In the genomic region with DNA sequence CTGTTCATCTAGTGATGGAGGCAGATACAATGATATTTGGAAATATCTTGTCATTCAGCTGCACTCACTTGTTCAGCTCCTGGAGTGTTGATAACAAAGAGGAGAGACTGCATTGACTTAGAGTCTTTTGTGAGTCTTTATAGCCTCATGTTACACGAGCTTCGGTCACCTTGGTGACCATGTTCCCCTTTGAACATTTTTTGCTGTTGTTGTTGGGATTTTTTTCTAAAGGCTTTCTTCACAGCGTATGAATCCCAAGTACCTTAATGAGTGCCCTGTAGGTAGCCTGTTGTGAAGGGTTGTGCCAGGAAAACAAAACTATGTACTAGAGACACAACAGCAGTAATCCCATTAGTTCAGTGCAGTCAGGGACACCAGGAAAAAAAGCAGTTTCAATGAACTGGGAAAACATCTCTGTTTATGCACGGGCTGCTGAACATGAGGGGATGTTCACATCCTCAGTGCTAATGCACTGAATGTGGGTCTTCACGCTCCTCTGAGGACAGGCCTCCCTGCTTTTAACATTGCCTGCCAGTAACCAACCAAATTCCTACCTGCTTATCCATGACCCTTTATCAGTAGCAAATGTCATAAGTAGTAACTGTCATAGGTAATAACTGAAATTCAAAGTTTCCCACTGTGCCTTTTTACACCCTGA, we compare ENCODE assay signal across 15 mouse cellular contexts.
DNase-seq lines count a peak whose midpoint lies in the region; ATAC-seq and TF ChIP-seq lines count a peak whose summit lies in the region.
"Had no signal": no experiment of that assay in that cellular context is flagged by ENCODE, and none has a peak within 500 bp of the region (broad histone marks: within the 10 kb centered on the region; RNA-seq: fewer than 3 reads in every experiment).

No protein-coding gene starts in this region.

- H3K9ac ChIP-seq in forebrain, embryonic 15.5 days (replicated peaks) = no peak overlapping the region
- H3K9ac ChIP-seq in midbrain, embryonic 13.5 days (replicated peaks) = no peak overlapping the region
- H3K9ac ChIP-seq: limb, embryonic 15.5 days; neural tube, embryonic 13.5 days had no signal

- DNase-seq in R1 (ENCODE audit: low read depth, low spot score) = peak; percentile 5
- peak; percentile 40 for DNase-seq in embryo, embryonic 10 days (ENCODE audit: low spot score)
- no peak for DNase-seq in cerebellum, postnatal 25 days
- no peak for DNase-seq in urinary bladder, postnatal 10 days (ENCODE audit: low spot score)
- no peak for DNase-seq in kidney, adult 2 months
- DNase-seq: cerebellum, adult 11 months; gastrocnemius, postnatal 14 days; kidney, adult 18-20 months; kidney, postnatal 36 days; lung, adult 18-20 months; thymus, postnatal 14 days had no signal

- TF ChIP-seq POLR2A in kidney, adult 2 months (IDR thresholded peaks at IDR 0.05; ENCODE audit: low read depth, low read length) = no peak

- no peaks in the 10 kb centered on the region for H3K9me3 ChIP-seq in forebrain, embryonic 15.5 days
- no peaks in the 10 kb centered on the region for H3K9me3 ChIP-seq in midbrain, embryonic 13.5 days
- H3K9me3 ChIP-seq: limb, embryonic 15.5 days; neural tube, embryonic 13.5 days had no signal

- H3K4me2 ChIP-seq in forebrain, embryonic 15.5 days (replicated peaks) = no peak overlapping the region
- no peak overlapping the region; the same call in 1 of the 2 replicates for H3K4me2 ChIP-seq in midbrain, embryonic 13.5 days (replicated peaks)
- H3K4me2 ChIP-seq: limb, embryonic 15.5 days; neural tube, embryonic 13.5 days had no signal

- H3K4me3 ChIP-seq in forebrain, embryonic 15.5 days = no peak overlapping the region
- H3K4me3 ChIP-seq in midbrain, embryonic 13.5 days (replicated peaks) = no peak overlapping the region
- no peak overlapping the region for H3K4me3 ChIP-seq in kidney, adult 2 months (ENCODE audit: insufficient read depth, low read depth, low read length)
- H3K4me3 ChIP-seq: limb, embryonic 15.5 days; neural tube, embryonic 13.5 days had no signal

- H3K4me1 ChIP-seq in forebrain, embryonic 15.5 days = no peaks in the 10 kb centered on the region
- peaks cover 7% of the 10 kb centered on the region; the same call in 1 of the 2 replicates for H3K4me1 ChIP-seq in midbrain, embryonic 13.5 days (replicated peaks)
- H3K4me1 ChIP-seq in kidney, adult 2 months (ENCODE audit: control insufficient read depth, insufficient read depth, low read length) = no peaks in the 10 kb centered on the region
- H3K4me1 ChIP-seq: limb, embryonic 15.5 days had no signal

- no peak for TF ChIP-seq CTCF in kidney, adult 2 months (conservative IDR thresholded peaks at IDR 0.05; ENCODE audit: insufficient read depth, insufficient read length, low read depth, low read length)

- no peak overlapping the region for H3K27ac ChIP-seq in forebrain, embryonic 15.5 days (replicated peaks)
- no peak overlapping the region for H3K27ac ChIP-seq in midbrain, embryonic 13.5 days
- H3K27ac ChIP-seq in kidney, adult 2 months (ENCODE audit: insufficient read depth, low read depth, low read length) = no peak overlapping the region
- H3K27ac ChIP-seq: limb, embryonic 15.5 days; neural tube, embryonic 13.5 days had no signal

- H3K27me3 ChIP-seq in forebrain, embryonic 15.5 days = no peaks in the 10 kb centered on the region
- H3K27me3 ChIP-seq in midbrain, embryonic 13.5 days = peaks cover 24% of the 10 kb centered on the region
- H3K27me3 ChIP-seq in kidney, adult 2 months (replicated peaks; ENCODE audit: control insufficient read depth, insufficient read depth, low read length) = no peaks in the 10 kb centered on the region
- H3K27me3 ChIP-seq: limb, embryonic 15.5 days; neural tube, embryonic 13.5 days had no signal

- H3K36me3 ChIP-seq in forebrain, embryonic 15.5 days = no peaks in the 10 kb centered on the region
- H3K36me3 ChIP-seq in midbrain, embryonic 13.5 days = no peaks in the 10 kb centered on the region
- H3K36me3 ChIP-seq in kidney, adult 2 months (ENCODE audit: control insufficient read depth, insufficient read depth, low read length) = no peaks in the 10 kb centered on the region
- H3K36me3 ChIP-seq: limb, embryonic 15.5 days; neural tube, embryonic 13.5 days had no signal

- WGBS in forebrain, embryonic 15.5 days = 4% methylated on average over 5 of the region's 5 CpGs
- 3% methylated on average over 5 of the region's 5 CpGs for WGBS in midbrain, embryonic 13.5 days
- 56% methylated on average over 5 of the region's 5 CpGs for WGBS in kidney, adult 2 months

- 0 out of 2 replicates have a peak, but pooled peaks have one; percentile 23 for ATAC-seq in forebrain, embryonic 15.5 days (replicated peaks)
- ATAC-seq in midbrain, embryonic 13.5 days = peak; percentile 74

Comparison
In these comparisons a context has a peak if more than half of its experiments do, and no peak if none do; other contexts are left out.
1. DNase-seq: peak in R1 (single experiment) and embryo, embryonic 10 days (single experiment); none in cerebellum, postnatal 25 days (0 of 2), urinary bladder, postnatal 10 days (single experiment) and kidney, adult 2 months (single experiment).